Mouse (Mus musculus): ENCODE measurements around the gene Ncoa6. TPM values are rescaled to one million over a fixed set of nuclear protein-coding genes. Genes with fewer than 3 reads are reported as not detected.
"Not testable (repeated sequence)": the region's sequence is repeated elsewhere in the genome, so short reads cannot be mapped to it uniquely, and the experiment has no call there.

The Ncoa6 gene
- polyA plus RNA-seq, 1 experiment from 2014 or later, result 5.1 TPM

DNA sequence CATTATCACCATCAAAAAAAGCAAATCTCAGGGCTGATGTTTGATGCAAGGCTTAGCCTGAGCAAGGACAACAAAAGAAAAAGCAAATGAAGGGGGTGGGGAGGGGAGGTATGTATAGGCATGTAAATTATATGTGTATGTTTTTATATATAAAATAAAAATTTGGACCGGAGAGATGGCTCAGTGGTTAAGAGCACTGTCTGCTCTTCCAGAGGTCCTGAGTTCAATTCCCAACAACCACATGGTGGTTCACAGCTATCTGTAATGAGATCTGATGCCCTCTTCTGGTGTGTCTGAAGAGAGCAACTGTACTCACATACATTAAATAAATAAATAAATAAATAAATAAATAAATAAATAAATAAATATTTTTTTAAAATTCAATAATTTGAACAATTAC is 25.8 kb downstream of the Ncoa6 start:
- not testable (repeated sequence) for H3K27me3 ChIP-seq (ENCODE audit: control insufficient read depth, insufficient read depth, low read depth, low read length); ATAC-seq (ENCODE audit: low read depth)
- WGBS (ENCODE audit: insufficient replicate concordance), result 76% methylated on average over 1 of the region's 1 CpGs

DNA sequence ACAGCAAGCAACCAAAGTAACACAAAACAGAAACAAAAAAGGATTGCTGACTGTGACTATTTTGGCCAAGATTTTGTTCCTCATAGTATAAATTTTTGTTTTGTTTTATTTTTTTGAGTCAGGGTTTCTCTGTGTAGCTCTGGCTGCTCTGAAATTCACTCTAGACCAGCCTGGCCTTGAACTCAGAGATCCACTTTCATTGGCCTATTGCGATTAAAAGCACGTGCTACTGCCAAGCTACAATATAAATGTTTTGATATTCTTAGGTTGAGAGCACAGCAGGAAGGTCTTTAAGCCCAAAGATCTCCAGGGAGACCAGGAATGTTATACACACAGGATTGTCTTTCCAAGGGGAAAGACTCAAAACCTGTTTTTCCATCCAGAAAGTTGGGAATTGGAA is 30.2 kb downstream of the Ncoa6 start:
- no peak for ATAC-seq (ENCODE audit: low read depth)
- Histone ChIP-seq H3K9me3 (replicated peaks; ENCODE audit: control insufficient read depth, low read length) (no peaks in the 10 kb centered on the region), H3K27me3 (ENCODE audit: control insufficient read depth, insufficient read depth, low read depth, low read length) (no peaks in the 10 kb centered on the region), H3K36me3 (ENCODE audit: control insufficient read depth, insufficient read depth) (no peaks in the 10 kb centered on the region), H3K27ac (ENCODE audit: low read length) (no peak overlapping the region; the same call in 1 of the 2 replicates), H3K9ac (ENCODE audit: low read depth, low read length) (no peak overlapping the region), H3K4me2 (ENCODE audit: low read depth, low read length) (no peak overlapping the region), H3K4me3 (ENCODE audit: low read depth, low read length) (no peak overlapping the region), H3K4me1 (ENCODE audit: control insufficient read depth, low read depth, low read length) (no peaks in the 10 kb centered on the region)
- 55% methylated on average over 2 of the region's 2 CpGs for WGBS (ENCODE audit: insufficient replicate concordance)

More for the DNA sequence above, 25.8 kb downstream of the Ncoa6 start:
- not testable (repeated sequence) for H3K9ac ChIP-seq (ENCODE audit: low read depth, low read length); H3K36me3 ChIP-seq (ENCODE audit: control insufficient read depth, insufficient read depth); H3K4me1 ChIP-seq (ENCODE audit: control insufficient read depth, low read depth, low read length); H3K4me3 ChIP-seq (ENCODE audit: low read depth, low read length); H3K27ac ChIP-seq (ENCODE audit: low read length); H3K4me2 ChIP-seq (ENCODE audit: low read depth, low read length); H3K9me3 ChIP-seq (replicated peaks; ENCODE audit: control insufficient read depth, low read length)

DNA sequence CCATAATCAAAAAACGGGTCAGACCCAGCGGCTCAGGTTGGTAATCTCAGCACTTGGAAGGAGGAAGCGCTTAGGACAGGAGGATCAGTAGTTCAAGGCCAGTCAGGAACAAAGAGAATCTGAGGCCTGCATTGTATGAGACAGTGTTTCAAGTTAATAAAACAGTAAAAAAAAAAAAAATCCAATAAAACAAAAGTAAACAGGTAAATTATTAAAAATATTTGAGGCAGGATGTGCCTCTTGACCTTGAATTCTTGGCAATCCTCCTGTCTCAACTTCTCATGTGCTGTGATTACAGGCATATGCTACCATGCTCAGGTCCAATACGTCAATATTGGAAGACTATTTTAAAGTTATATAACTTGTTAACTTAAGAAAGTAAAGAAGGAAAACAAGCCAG is 30.8 kb downstream of the Ncoa6 start:
- Histone ChIP-seq H3K9me3 (replicated peaks; ENCODE audit: control insufficient read depth, low read length) (no peaks in the 10 kb centered on the region), H3K9ac (ENCODE audit: low read depth, low read length) (no peak overlapping the region), H3K4me2 (ENCODE audit: low read depth, low read length) (no peak overlapping the region), H3K4me1 (ENCODE audit: control insufficient read depth, low read depth, low read length) (no peaks in the 10 kb centered on the region), H3K4me3 (ENCODE audit: low read depth, low read length) (no peak overlapping the region), H3K27me3 (ENCODE audit: control insufficient read depth, insufficient read depth, low read depth, low read length) (no peaks in the 10 kb centered on the region), H3K36me3 (ENCODE audit: control insufficient read depth, insufficient read depth) (no peaks in the 10 kb centered on the region), H3K27ac (ENCODE audit: low read length) (no peak overlapping the region)
- no peak for ATAC-seq (ENCODE audit: low read depth)
- WGBS (ENCODE audit: insufficient replicate concordance), result 79% methylated on average over 4 of the region's 4 CpGs

DNA sequence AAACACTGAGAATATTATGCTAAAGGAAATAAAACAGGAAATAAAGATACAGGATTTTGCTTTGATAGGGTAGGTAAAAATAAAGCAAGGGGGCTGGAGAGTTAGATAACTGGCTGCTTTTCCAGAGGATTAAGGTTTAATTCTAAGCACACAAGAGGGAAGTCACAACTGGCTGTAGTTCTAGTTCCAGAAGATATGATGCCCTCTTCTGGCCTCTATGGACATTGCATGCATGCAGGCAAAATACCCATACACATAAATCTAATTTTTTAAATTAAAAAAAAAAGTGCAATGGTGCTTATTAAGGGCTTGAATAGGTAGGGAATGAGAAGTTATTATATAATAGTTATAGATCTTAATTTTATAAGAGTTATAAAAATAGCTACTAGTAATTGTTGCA is 37.2 kb downstream of the Ncoa6 start:
- H3K27ac ChIP-seq (ENCODE audit: low read length), result no peak overlapping the region
- H3K27me3 ChIP-seq (ENCODE audit: control insufficient read depth, insufficient read depth, low read depth, low read length), result no peaks in the 10 kb centered on the region
- H3K9me3 ChIP-seq (replicated peaks; ENCODE audit: control insufficient read depth, low read length), result no peaks in the 10 kb centered on the region
- H3K4me2 ChIP-seq (ENCODE audit: low read depth, low read length), result no peak overlapping the region
- no peaks in the 10 kb centered on the region for H3K4me1 ChIP-seq (ENCODE audit: control insufficient read depth, low read depth, low read length)
- peaks cover 14% of the 10 kb centered on the region for H3K36me3 ChIP-seq (ENCODE audit: control insufficient read depth, insufficient read depth)
- no peak overlapping the region for H3K4me3 ChIP-seq (ENCODE audit: low read depth, low read length)
- ATAC-seq (ENCODE audit: low read depth), result no peak
- H3K9ac ChIP-seq (ENCODE audit: low read depth, low read length), result no peak overlapping the region

DNA sequence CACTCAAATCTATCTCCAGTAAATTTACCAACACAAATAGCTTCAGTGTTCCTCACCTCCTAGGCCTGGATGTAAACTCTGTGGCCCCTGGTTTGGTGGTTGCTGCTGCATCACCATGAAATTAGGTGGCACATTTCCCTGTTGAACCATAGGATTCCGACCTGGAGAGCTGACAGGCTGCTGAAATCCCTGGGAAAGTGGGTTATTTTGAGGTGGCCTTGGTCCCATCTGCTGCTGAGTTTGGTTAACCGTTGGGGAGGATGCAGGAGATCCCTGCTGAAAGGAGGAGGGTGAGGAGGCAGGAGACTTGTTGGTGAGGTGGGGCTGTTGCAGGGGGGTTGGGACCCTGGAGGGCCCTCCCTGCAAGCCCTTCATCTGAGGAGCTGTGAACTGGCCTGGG is 52.8 kb downstream of the Ncoa6 start:
- Histone ChIP-seq H3K9me3 (replicated peaks; ENCODE audit: control insufficient read depth, low read length) (no peaks in the 10 kb centered on the region), H3K9ac (ENCODE audit: low read depth, low read length) (no peak overlapping the region), H3K27ac (ENCODE audit: low read length) (no peak overlapping the region), H3K4me2 (ENCODE audit: low read depth, low read length) (no peak overlapping the region), H3K36me3 (ENCODE audit: control insufficient read depth, insufficient read depth) (peaks cover 13% of the 10 kb centered on the region), H3K4me3 (ENCODE audit: low read depth, low read length) (no peak overlapping the region), H3K4me1 (ENCODE audit: control insufficient read depth, low read depth, low read length) (no peaks in the 10 kb centered on the region), H3K27me3 (ENCODE audit: control insufficient read depth, insufficient read depth, low read depth, low read length) (no peaks in the 10 kb centered on the region)
- ATAC-seq (ENCODE audit: low read depth), result no peak
- WGBS (ENCODE audit: insufficient replicate concordance), result 73% methylated on average over 2 of the region's 2 CpGs

DNA sequence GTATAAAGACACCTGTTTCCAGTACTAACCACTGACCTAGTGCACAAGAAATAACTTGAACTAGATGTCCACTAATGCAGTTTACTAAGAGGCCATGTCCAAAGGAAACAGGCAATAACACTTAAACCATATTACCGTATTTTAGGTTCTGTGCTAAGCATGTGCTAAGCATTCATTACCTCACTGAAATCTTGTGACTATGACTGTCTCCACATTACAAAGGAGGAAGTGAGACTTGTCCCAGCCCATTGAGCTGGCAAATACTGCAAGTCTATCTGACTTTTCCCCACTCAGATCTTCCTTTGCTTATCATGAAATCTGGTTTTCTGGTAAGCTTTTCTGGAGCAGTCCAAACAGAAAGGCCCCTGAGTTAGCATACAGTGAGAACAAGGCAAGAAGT is 69.1 kb downstream of the Ncoa6 start:
- Histone ChIP-seq H3K4me1 (ENCODE audit: control insufficient read depth, low read depth, low read length) (no peaks in the 10 kb centered on the region), H3K36me3 (ENCODE audit: control insufficient read depth, insufficient read depth) (peaks cover 10% of the 10 kb centered on the region), H3K4me2 (ENCODE audit: low read depth, low read length) (no peak overlapping the region), H3K27ac (ENCODE audit: low read length) (no peak overlapping the region), H3K9ac (ENCODE audit: low read depth, low read length) (no peak overlapping the region), H3K27me3 (ENCODE audit: control insufficient read depth, insufficient read depth, low read depth, low read length) (no peaks in the 10 kb centered on the region), H3K4me3 (ENCODE audit: low read depth, low read length) (no peak overlapping the region), H3K9me3 (replicated peaks; ENCODE audit: control insufficient read depth, low read length) (no peaks in the 10 kb centered on the region)
- ATAC-seq (ENCODE audit: low read depth), result no peak
- 68% methylated on average over 1 of the region's 1 CpGs for WGBS (ENCODE audit: insufficient replicate concordance)

DNA sequence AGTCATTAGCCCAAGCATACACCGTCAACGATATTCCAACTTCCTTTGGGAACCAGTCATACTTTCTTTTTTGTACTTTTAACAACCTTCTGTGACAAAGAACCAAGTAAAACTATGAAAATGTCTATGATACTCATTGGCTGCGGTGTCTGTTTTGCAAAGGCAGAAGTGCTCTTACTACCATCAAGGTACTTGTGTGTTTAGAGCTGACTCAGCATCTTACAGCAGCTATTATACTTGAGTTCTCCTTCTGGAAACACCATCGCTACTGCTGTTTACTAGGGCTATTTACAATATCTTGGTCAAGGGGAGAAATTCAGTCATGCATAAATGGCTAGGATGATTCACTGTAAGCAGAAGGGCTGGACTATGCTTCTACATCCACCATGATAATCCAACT is 71.8 kb downstream of the Ncoa6 start:
- no peak overlapping the region for H3K27ac ChIP-seq (ENCODE audit: low read length)
- ATAC-seq (ENCODE audit: low read depth), result no peak
- no peak overlapping the region for H3K9ac ChIP-seq (ENCODE audit: low read depth, low read length)
- no peaks in the 10 kb centered on the region for H3K4me1 ChIP-seq (ENCODE audit: control insufficient read depth, low read depth, low read length)
- no peak overlapping the region for H3K4me3 ChIP-seq (ENCODE audit: low read depth, low read length)
- peaks cover 9% of the 10 kb centered on the region for H3K36me3 ChIP-seq (ENCODE audit: control insufficient read depth, insufficient read depth)
- no peaks in the 10 kb centered on the region for H3K27me3 ChIP-seq (ENCODE audit: control insufficient read depth, insufficient read depth, low read depth, low read length)
- 87% methylated on average over 4 of the region's 4 CpGs for WGBS (ENCODE audit: insufficient replicate concordance)
- no peaks in the 10 kb centered on the region for H3K9me3 ChIP-seq (replicated peaks; ENCODE audit: control insufficient read depth, low read length)
- H3K4me2 ChIP-seq (ENCODE audit: low read depth, low read length), result no peak overlapping the region

DNA sequence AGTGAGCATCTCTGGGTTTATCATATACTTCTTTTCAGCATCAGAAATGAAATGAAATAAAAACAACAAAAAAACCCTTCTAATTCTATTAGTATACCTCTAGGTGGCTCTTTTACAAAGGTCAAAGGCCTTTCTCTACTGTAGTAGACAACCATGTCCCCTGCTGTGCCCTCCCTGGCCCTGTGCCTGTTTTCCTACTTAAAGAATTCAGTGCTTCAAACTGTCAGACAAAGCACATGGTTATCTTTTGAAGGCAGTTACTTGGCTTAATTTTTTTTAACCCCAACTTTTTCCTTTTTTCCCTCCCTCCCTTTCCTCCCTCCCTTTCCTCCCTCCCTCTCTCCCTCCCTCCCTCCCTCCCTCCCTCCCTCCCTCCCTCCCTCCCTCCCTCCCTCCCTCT is 73.4 kb downstream of the Ncoa6 start:
- no peak overlapping the region for H3K4me2 ChIP-seq (ENCODE audit: low read depth, low read length)

DNA sequence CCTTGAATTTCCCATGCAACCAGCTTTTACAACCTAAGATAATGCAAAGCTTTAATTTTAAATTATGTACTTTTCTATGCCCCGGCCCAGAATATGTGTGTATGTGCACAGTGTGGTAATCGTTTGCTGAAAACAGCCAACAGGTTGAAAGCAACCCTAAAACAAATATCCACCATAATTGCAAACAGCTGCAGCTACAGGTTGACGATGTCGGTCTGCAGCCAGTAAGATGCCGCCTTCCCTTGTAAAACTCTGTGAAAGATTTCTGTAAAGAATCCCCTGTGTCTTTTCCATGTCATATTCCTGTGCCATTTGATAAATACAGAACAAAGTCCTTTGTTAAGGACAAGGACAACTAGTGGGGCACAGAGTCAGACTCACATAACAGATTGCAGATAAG is 79.1 kb downstream of the Ncoa6 start:
- Histone ChIP-seq H3K9ac (ENCODE audit: low read depth, low read length) (no peak overlapping the region), H3K27ac (ENCODE audit: low read length) (no peak overlapping the region), H3K27me3 (ENCODE audit: control insufficient read depth, insufficient read depth, low read depth, low read length) (no peaks in the 10 kb centered on the region), H3K4me1 (ENCODE audit: control insufficient read depth, low read depth, low read length) (no peaks in the 10 kb centered on the region), H3K9me3 (replicated peaks; ENCODE audit: control insufficient read depth, low read length) (no peaks in the 10 kb centered on the region), H3K4me3 (ENCODE audit: low read depth, low read length) (no peak overlapping the region), H3K4me2 (ENCODE audit: low read depth, low read length) (no peak overlapping the region), H3K36me3 (ENCODE audit: control insufficient read depth, insufficient read depth) (0 out of 2 replicates have a peak, but pooled peaks cover 3% of the 10 kb centered on the region)
- no peak for ATAC-seq (ENCODE audit: low read depth)
- 76% methylated on average over 5 of the region's 5 CpGs for whole genome bisulfite sequencing (ENCODE audit: insufficient replicate concordance)

More for the DNA sequence above, 73.4 kb downstream of the Ncoa6 start:
- Histone ChIP-seq H3K9ac (ENCODE audit: low read depth, low read length) (no peak overlapping the region), H3K9me3 (replicated peaks; ENCODE audit: control insufficient read depth, low read length) (no peaks in the 10 kb centered on the region), H3K27me3 (ENCODE audit: control insufficient read depth, insufficient read depth, low read depth, low read length) (no peaks in the 10 kb centered on the region), H3K27ac (ENCODE audit: low read length) (no peak overlapping the region), H3K36me3 (ENCODE audit: control insufficient read depth, insufficient read depth) (peaks cover 3% of the 10 kb centered on the region; the same call in 1 of the 2 replicates), H3K4me1 (ENCODE audit: control insufficient read depth, low read depth, low read length) (no peaks in the 10 kb centered on the region), H3K4me3 (ENCODE audit: low read depth, low read length) (no peak overlapping the region)
- ATAC-seq (ENCODE audit: low read depth), result no peak

DNA sequence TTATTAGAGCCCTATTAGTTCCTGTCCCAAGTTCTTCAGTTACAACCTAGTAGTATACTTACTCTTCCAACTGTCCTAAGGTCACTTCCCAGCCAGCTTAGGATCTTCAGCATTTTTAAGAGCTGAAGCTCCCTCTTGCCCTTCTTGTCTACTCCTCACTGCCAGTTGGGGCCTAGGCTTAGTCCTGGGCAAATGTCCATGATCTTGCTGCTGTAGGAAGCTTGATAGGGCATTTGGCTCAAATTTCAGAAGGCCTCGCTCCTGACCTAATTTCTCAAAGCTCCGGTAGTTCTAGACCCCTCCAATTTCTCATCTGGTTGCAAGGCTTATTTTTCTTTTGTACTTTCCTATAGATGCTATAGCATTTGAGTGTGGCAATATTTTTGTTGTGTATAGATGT is 85.1 kb downstream of the Ncoa6 start:
- Histone ChIP-seq H3K36me3 (ENCODE audit: control insufficient read depth, insufficient read depth) (peaks cover 3% of the 10 kb centered on the region), H3K4me1 (ENCODE audit: control insufficient read depth, low read depth, low read length) (no peaks in the 10 kb centered on the region), H3K9me3 (replicated peaks; ENCODE audit: control insufficient read depth, low read length) (no peaks in the 10 kb centered on the region), H3K4me2 (ENCODE audit: low read depth, low read length) (no peak overlapping the region), H3K27me3 (ENCODE audit: control insufficient read depth, insufficient read depth, low read depth, low read length) (no peaks in the 10 kb centered on the region), H3K27ac (ENCODE audit: low read length) (no peak overlapping the region), H3K4me3 (ENCODE audit: low read depth, low read length) (no peak overlapping the region), H3K9ac (ENCODE audit: low read depth, low read length) (no peak overlapping the region)
- 80% methylated on average over 2 of the region's 2 CpGs for WGBS (ENCODE audit: insufficient replicate concordance)
- no peak for ATAC-seq (ENCODE audit: low read depth)
